Mouse (Mus musculus): Measurements from ENCODE around the gene Traf4. TPM values are rescaled to one million over a fixed set of nuclear protein-coding genes. Genes with fewer than 3 reads are reported as not detected.
A peak's percentile ranks its signal among the peaks of the same experiment; 100 is the strongest.
"Not testable (repeated sequence)": the region's sequence is repeated elsewhere in the genome, so short reads cannot be mapped to it uniquely, and the experiment has no call there.

Traf4 gene
- polyA plus RNA-seq, 1 experiment from 2014 or later = 127 TPM

DNA sequence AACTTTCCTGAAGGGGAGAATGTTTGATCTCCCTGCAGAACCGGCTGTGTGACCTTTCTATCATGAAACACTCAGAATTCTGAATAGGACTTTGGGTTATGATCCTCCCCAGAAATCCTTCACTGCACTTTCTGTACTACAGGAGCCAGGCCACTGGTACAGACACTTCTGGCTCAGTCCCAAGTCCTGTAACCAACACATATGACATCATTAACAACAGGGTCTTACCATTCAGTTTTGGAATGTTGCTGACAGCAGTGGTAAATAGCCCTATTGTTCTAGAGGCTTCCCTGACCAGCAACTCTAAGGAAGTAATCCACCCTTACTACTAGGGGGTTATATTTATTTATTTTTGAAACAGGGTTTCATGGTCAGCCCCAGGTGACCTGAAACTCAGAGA lies 27.7 kb upstream of the Traf4 start, which contains the start of gene Proca1:
Gene Proca1, plus strand, starts transcription at position 280 of the 400 bp plus-strand sequence.
- Histone ChIP-seq H3K27me3 (no peaks in the 10 kb centered on the region), H3K36me3 (peaks cover 32% of the 10 kb centered on the region), H3K4me2 (peak within 1 kb of the TSS; percentile 48), H3K9me3 (no peaks in the 10 kb centered on the region), H3K4me1 (replicated peaks) (peaks cover 28% of the 10 kb centered on the region), H3K4me3 (no peak within 1 kb of the TSS), H3K9ac (no peak within 1 kb of the TSS), H3K27ac (no peak within 1 kb of the TSS)
- 91% methylated on average over 1 of the region's 1 CpGs for WGBS
- ATAC-seq (ENCODE audit: low FRiP score) = no peak

DNA sequence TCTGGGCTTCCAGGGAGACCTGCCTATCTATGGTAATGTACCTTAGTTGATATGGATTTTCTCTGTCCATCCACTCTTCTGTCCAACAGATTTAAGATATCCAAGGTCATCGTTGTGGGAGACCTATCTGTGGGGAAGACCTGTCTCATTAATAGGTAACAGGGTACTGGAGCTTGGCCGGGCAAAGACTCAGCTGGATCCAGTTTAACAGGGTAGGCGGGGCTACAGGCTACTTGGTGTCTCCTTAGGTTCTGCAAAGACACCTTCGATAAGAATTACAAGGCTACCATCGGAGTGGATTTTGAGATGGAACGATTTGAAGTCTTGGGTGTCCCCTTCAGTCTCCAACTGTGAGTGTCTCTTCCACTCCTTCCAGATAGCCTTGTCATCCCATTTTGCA lies 24.7 kb upstream of the Traf4 start:
- H3K27me3 ChIP-seq = no peaks in the 10 kb centered on the region
- H3K36me3 ChIP-seq = peaks cover 32% of the 10 kb centered on the region
- peak overlapping the region; percentile 94 for H3K9ac ChIP-seq
- peak overlapping the region; percentile 93 for H3K27ac ChIP-seq
- H3K4me2 ChIP-seq = peak overlapping the region; percentile 67
- no peaks in the 10 kb centered on the region for H3K9me3 ChIP-seq
- peak overlapping the region; percentile 63 for H3K4me3 ChIP-seq
- ATAC-seq (ENCODE audit: low FRiP score) = no peak
- H3K4me1 ChIP-seq (replicated peaks) = peaks cover 31% of the 10 kb centered on the region
- WGBS = 70% methylated on average over 6 of the region's 6 CpGs

DNA sequence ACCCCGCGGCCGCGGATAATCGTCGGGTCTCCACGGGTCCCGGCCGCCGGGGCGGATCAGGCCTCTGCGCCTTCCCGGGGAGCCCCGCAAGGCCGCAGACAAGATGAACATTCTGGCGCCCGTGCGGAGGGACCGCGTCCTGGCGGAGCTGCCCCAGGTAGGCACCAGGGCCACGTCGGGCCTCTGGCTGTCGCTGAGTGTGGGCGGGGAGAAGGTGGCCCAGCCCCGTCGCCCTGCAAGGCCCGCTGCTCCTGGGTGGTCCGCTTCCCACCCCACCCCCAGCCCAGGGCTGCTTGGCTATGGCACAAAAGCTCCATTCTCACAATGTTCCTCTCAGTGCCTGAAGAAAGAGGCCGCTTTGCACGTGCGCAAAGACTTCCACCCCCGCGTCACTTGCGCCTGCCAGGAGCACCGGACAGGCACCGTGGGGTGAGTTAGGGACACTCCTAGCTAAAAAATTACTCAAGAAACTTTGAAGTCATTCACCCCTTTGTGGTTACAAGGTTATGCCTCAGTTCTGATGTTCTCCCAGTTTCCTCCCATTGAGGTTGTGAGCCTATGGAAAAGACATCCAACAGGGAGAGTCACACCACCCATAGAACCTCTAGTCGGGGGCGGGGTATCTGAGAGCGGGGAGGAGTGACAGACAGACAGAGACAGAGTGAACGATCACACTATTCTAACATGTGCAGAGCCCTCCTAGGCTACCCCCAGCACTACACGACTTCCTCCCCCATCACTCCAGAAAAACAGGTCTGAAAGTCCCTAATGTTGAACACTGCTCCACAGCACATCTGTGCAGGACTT lies 24.0 kb upstream of the Traf4 start:
- Histone ChIP-seq H3K9me3 (no peaks in the 10 kb centered on the region), H3K27me3 (no peaks in the 10 kb centered on the region), H3K4me3 (peak overlapping the region; percentile 63), H3K36me3 (peaks cover 32% of the 10 kb centered on the region), H3K4me2 (peak overlapping the region; percentile 67), H3K4me1 (replicated peaks) (peaks cover 25% of the 10 kb centered on the region), H3K9ac (peak overlapping the region; percentile 94), H3K27ac (peak overlapping the region; percentile 93)
- under 1% methylated on average over 39 of the region's 42 CpGs for WGBS
- peak; percentile 89 for ATAC-seq (ENCODE audit: low FRiP score)

DNA sequence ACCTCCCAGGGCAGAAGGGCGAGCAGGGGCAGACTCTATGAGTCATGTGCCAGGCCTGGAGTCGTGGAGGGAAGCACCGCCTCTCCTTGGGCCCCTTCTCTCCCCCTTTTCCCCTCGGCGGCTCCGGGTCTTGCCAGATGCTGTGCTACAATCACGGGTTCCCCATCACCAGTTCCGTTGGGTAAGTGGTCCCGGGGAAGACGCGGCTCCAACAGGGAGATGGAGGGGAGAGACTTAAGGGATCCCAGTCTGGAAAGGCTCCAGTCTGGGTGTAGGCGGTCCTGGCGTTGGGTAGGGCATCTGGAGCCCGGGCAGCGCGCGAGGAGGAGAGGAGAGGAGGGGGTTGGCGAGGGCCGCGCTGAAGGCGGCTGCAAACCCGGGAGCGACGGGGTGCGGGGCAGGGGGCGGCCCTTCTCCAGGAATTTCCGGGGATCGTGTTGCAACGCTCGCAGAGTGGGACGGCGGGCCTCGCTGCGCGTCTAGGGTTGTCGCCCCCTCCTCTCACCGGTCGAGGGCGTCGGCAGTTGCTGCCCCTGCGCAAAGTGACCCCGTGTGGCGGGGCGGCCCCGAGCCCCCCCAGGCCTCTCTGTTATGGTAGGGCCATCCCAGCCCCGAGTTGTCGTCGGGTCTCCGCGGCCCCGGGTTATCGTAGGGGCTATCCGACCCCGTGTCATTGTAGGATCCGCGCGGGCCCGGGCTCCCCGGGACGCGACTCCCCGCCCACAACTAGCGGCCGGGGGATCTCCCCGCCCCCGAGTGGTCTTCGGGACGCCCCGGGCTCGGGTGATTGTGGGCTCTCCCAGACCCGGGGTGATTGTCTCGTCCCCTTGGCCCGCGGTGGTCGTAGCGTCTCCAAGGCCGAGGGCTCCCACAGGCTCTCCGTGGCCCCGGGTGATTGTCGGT lies 23.2 kb upstream of the Traf4 start, which contains the start of gene Rab34:
Gene Rab34, plus strand, starts transcription at position 100 of the 903 bp plus-strand sequence.
- no peaks in the 10 kb centered on the region for H3K27me3 ChIP-seq
- H3K9ac ChIP-seq = peak within 1 kb of the TSS; percentile 94
- peaks cover 27% of the 10 kb centered on the region for H3K4me1 ChIP-seq (replicated peaks)
- peak within 1 kb of the TSS; percentile 67 for H3K4me2 ChIP-seq
- peak within 1 kb of the TSS; percentile 63 for H3K4me3 ChIP-seq
- peak within 1 kb of the TSS; percentile 93 for H3K27ac ChIP-seq
- WGBS = under 1% methylated on average over 66 of the region's 80 CpGs
- no peaks in the 10 kb centered on the region for H3K9me3 ChIP-seq
- ATAC-seq (ENCODE audit: low FRiP score) = peak; percentile 82
- peaks cover 28% of the 10 kb centered on the region for H3K36me3 ChIP-seq

DNA sequence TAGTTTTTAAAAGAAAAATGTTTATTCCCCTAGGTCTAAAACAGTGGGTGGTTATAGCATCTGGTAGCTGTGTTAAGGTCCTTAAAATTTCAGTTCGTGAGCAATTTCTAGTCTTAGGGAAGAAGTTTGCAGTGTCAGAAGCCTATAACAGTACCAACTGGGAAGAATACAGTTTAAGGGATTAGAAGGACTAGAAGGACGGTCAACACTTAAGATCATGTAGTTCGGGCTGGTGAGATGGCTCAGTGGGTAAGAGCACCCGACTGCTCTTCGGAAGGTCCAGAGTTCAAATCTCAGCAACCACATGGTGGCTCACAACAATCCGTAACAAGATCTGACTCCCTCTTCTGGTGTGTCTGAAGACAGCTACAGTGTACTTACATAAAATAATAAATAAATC lies 19.3 kb upstream of the Traf4 start:
- not testable (repeated sequence) for ATAC-seq (ENCODE audit: low FRiP score); H3K27ac ChIP-seq; H3K4me3 ChIP-seq; H3K27me3 ChIP-seq; H3K4me2 ChIP-seq; H3K9ac ChIP-seq; H3K9me3 ChIP-seq
- 96% methylated on average over 6 of the region's 6 CpGs for WGBS
- Histone ChIP-seq H3K4me1 (replicated peaks) (peaks cover 46% of the 10 kb centered on the region), H3K36me3 (peaks cover 25% of the 10 kb centered on the region)

DNA sequence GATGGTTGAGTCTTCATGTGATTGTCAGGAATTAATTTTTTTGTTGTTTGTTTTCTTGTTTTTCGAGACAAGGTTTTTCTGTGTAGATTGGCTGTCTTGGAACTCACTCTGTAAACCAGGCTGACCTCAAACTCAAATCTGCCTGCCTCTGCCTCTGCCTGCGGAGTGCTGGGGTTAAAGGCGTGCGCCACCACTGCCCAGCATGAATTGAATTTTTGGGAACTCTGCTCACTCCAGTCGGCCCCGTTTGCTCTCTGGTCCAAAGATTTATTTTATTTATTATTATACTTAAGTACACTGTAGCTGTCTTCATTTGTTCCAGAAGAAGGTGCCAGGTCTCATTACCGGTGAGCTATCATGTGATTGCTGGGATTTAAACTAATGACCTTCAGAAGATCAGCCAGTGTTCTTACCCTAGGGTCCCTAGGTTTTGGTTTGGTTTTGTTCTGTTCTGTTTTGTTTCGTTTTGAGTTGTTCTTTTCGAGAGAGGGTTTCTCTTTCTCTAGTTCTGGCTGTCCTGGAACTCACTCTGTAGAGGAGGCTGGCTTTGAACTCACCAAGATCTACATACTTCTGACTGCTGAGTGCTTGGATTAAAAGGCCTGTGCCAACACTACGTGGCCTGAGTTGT lies 18.6 kb upstream of the Traf4 start:
- peak overlapping the region; percentile 71 for H3K27ac ChIP-seq
- H3K9ac ChIP-seq = peak overlapping the region; percentile 56; the same call in 1 of the 2 replicates
- peaks cover 46% of the 10 kb centered on the region for H3K4me1 ChIP-seq (replicated peaks)
- H3K4me2 ChIP-seq = peak overlapping the region; percentile 82
- WGBS = 59% methylated on average over 10 of the region's 10 CpGs
- H3K36me3 ChIP-seq = peaks cover 32% of the 10 kb centered on the region
- H3K9me3 ChIP-seq = no peaks in the 10 kb centered on the region
- ATAC-seq (ENCODE audit: low FRiP score) = peak; percentile 9; the same call in 1 of the 2 replicates
- peak overlapping the region; percentile 81 for H3K4me3 ChIP-seq
- 0 out of 2 replicates have a peak, but pooled peaks cover 3% of the 10 kb centered on the region for H3K27me3 ChIP-seq

DNA sequence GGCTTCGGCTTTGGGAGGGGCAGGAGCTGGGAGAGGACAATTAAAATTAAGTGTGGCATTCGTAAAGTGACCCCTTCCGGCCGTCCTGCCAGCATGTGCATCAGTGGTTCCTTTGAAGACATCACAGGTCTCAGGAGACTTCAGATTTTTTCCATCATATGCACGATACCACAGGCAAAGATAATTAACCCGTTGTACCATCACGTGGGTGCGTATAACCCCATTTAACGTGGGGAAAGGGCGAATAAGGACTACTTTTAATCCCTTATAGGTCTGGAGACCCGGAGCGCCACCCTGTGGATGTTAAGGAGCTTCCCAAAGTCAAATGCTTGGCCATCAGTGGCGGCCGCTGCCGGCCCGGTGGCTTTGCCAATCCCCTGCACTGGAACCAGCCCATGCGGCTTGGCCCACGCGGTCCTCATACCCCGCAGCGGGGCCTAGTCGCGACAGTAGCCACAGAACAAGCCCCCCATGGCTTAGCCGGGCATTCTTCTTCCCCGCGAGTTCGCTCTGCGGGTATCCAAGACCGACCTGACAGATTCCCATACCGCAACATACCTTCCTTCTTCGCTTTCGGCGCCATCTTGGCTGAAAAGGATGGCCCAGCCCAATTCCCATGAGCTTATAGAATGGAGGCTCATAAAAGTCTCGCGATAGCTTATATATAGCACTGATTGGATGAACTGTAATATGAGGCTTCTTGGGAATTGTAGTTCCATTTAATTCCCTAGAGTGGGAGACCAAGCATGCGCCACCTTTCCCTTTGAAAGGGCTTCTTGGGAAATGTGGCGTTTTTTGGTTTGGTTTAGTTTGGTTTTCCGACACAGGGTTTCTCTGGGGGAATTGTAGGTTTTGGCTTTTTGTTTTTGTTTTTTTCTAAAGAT lies 17.8 kb upstream of the Traf4 start, which contains the start of gene Rpl23a:
Gene Rpl23a, minus strand, starts transcription at position 624 of the 884 bp plus-strand sequence.
- Histone ChIP-seq H3K27ac (peak within 1 kb of the TSS; percentile 97), H3K4me3 (peak within 1 kb of the TSS; percentile 81), H3K27me3 (0 out of 2 replicates have a peak, but pooled peaks cover 3% of the 10 kb centered on the region), H3K9ac (peak within 1 kb of the TSS; percentile 93), H3K36me3 (peaks cover 32% of the 10 kb centered on the region), H3K4me1 (replicated peaks) (peaks cover 53% of the 10 kb centered on the region), H3K4me2 (peak within 1 kb of the TSS; percentile 82), H3K9me3 (no peaks in the 10 kb centered on the region)
- under 1% methylated on average over 38 of the region's 38 CpGs for WGBS
- ATAC-seq (ENCODE audit: low FRiP score) = peak; percentile 95

DNA sequence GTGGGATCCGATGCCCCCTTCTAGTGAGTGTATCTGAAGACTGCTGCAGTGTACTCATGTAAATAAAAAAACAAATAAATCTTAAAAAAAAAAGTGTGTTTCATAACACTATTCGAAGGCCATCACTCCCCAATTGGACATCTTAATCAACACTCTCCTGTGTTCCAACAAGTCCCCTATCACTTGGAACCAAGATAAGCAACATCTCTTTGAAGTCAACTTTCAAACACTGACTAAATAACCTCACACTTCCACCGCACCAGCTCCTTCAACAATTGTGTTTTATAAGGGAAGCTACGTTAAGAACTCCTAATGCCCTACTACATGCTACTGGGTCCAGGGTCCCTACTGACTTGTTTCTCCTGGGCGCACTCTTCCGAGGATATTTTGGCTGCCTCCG lies 17.1 kb upstream of the Traf4 start:
- H3K27me3 ChIP-seq = 0 out of 2 replicates have a peak, but pooled peaks cover 3% of the 10 kb centered on the region
- H3K36me3 ChIP-seq = peaks cover 32% of the 10 kb centered on the region
- no peaks in the 10 kb centered on the region for H3K9me3 ChIP-seq
- peak overlapping the region; percentile 82 for H3K4me2 ChIP-seq
- ATAC-seq (ENCODE audit: low FRiP score) = no peak
- peaks cover 54% of the 10 kb centered on the region for H3K4me1 ChIP-seq (replicated peaks)
- peak overlapping the region; percentile 81 for H3K4me3 ChIP-seq
- WGBS = 10% methylated on average over 7 of the region's 7 CpGs
- H3K27ac ChIP-seq = peak overlapping the region; percentile 97
- H3K9ac ChIP-seq = peak overlapping the region; percentile 93

DNA sequence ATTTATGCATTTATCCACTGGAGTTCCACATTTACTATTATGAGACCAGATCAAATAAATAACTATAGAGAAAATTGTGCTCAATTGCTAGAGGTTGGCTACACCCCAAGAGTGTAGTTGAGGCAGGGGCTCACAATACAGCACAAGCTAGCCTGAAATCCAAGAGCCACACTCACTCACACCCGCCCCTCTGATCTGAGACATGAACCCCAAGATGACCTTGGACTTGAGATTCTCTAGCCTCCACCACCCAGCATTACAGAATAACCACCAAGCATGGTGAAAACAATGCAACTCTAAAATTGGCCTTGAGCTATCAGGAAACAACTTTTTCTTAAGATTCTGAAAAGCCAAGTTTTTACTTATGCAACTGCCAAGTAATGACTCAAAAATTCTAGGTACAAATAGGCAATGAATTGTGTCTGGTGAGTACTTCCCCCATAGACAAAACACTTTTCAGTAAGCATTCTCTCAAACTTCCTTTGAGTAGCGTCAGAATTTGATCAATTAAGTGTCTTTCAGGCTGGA lies 16.5 kb upstream of the Traf4 start:
- Histone ChIP-seq H3K9ac (peak overlapping the region; percentile 93), H3K4me1 (replicated peaks) (peaks cover 59% of the 10 kb centered on the region), H3K27ac (no peak overlapping the region), H3K4me2 (peak overlapping the region; percentile 82), H3K9me3 (no peaks in the 10 kb centered on the region), H3K4me3 (peak overlapping the region; percentile 81), H3K36me3 (peaks cover 32% of the 10 kb centered on the region), H3K27me3 (peaks cover 3% of the 10 kb centered on the region; the same call in 1 of the 2 replicates)
- WGBS = 57% methylated on average over 2 of the region's 2 CpGs
- no peak for ATAC-seq (ENCODE audit: low FRiP score)

DNA sequence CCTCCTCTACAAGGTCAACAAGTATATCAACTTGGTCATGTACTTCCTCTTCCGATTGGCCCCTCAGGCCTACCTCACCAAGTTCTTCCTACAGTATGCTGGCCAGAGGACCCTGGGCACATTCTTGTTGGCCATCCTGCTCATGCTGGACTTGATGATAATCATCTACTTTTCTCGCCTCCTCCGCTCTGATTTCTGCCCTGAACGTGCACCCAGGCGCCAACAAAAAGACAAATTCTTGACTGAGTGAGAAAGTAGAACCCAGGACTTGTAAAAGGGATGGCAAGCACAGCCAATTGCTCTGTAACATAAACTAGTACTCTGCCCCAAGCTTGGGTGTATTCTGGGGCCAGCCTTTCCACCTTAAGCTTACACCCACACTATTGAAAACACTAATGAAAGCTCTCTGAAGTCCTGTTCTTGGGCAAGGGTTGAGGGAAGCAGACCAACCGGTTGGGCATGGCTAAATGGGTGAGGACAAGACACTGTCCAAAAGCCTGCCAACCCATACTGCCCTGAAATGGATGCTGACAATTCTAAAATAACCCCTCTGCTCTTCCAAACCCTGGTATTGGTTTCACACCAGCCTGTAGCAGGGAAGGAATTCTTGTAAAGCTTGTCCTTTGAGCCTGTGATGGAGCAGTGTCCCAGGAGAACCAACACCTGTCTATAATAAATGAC lies 14.8 kb upstream of the Traf4 start:
- Histone ChIP-seq H3K4me3 (0 out of 2 replicates have a peak overlapping the region, but pooled peaks have one; percentile 9), H3K27me3 (peaks cover 3% of the 10 kb centered on the region; the same call in 1 of the 2 replicates), H3K9me3 (no peaks in the 10 kb centered on the region), H3K4me2 (no peak overlapping the region), H3K27ac (no peak overlapping the region), H3K36me3 (peaks cover 32% of the 10 kb centered on the region), H3K4me1 (replicated peaks) (peaks cover 69% of the 10 kb centered on the region), H3K9ac (no peak overlapping the region; the same call in 1 of the 2 replicates)
- ATAC-seq (ENCODE audit: low FRiP score) = no peak
- WGBS = 80% methylated on average over 6 of the region's 6 CpGs
